Mouse (Mus musculus): ENCODE results near the gene Zfr.
"Not testable (repeated sequence)": the region's sequence is repeated elsewhere in the genome, so short reads cannot be mapped to it uniquely, and the experiment has no call there.

Gene Zfr

GRCm38 (mm10) chr15:12216119-12216518 lies 98.5 kb downstream of the Zfr start:
- DNase-seq (ENCODE audit: low spot score in 2 of 2), result no peak

- peak in 1 of 2 experiments; percentile 35 for DNase-seq (ENCODE audit: low spot score in 2 of 2)
Observed at GRCm38 (mm10) chr15:12216798-12217197, 99.2 kb downstream of the Zfr start.

- not testable (repeated sequence) for DNase-seq (ENCODE audit: low spot score in 2 of 2)
Observed at GRCm38 (mm10) chr15:12217332-12217731, 99.7 kb downstream of the Zfr start.

DNA sequence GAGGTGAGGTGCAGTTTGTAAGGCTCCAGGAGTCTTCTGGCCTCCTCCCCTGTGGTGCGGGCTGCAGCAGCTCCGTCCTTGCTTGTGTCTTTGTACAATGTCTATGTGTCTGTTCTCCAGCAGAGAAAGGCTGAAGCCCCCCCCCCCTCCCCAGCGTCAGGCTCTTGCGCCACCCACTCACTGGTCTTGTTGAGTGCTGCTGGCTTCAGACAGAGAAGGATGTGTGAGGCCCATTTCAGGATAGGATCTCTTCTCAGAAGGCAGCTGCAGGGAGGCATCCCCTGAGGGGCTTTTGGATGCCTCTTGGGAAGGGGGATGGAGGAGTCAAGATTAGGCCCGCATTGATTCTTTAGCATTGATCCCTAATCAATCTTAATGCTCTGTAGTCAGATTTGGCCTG lies 100.2 kb downstream of the Zfr start:
- no peak for DNase-seq (ENCODE audit: low spot score in 2 of 2)

DNA sequence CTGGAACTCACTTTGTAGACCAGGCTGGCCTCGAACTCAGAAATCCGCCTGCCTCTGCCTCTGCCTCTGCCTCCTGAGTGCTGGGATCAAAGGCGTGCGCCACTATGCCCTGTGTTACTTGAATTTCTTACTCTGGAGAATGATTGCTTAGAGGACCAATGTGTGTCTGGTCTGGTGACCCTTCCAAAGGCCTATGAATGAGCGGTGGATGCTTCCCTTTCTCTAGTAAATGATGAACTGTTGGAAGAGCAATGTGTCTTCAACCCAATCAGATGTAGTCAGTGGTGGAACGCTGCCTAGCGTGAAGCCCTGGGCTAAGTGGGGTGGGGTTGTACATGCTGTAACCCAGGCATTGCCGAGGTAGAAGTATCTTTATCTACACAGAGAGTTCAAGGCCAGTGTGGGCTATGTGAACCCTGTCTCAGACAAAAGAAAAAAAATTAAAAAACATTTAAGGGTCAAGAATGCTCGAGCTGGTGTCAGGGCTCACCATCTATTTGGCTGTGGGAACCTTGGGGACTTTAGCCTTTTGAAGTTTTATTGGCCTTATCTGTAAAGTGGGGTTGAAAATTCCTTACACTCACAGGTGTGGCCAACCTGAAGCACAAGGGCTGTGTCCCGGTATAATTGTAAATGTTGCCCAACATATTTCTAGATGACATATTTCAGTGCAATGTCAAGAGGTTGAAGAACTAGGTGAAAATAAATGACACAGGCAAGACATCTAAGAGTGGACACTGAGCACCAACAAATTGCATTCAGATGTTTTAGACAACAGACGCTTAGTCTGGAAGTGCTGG lies 101.2 kb downstream of the Zfr start:
- no peak for DNase-seq (ENCODE audit: low spot score in 2 of 2)

DNA sequence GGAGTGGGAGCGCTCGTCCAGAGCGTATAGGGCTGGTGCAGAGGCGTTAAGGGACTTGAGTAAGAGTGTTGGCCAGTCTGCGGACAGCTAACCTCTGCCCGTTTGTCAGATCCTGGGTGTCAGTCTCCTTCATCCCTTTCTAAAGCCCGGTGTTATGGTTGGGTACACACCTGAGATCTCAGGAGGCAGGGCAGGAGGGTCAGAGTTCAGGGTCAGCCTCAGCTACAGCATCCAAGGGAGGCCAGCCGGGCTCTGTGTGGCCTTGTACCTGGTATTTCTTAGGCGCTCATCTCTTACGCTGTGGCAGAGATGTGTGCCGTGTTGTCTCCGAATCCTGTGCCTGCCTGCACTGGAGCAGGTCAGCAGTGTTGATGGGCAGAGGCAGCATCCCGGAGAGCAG lies 103.5 kb downstream of the Zfr start:
- no peak for DNase-seq (ENCODE audit: low spot score in 2 of 2)

- no peak for DNase-seq (ENCODE audit: low spot score in 2 of 2)
Observed at GRCm38 (mm10) chr15:12222564-12223302, 105.1 kb downstream of the Zfr start.

GRCm38 (mm10) chr15:12223393-12223792 lies 105.8 kb downstream of the Zfr start:
- no peak for DNase-seq (ENCODE audit: low spot score in 2 of 2)

DNA sequence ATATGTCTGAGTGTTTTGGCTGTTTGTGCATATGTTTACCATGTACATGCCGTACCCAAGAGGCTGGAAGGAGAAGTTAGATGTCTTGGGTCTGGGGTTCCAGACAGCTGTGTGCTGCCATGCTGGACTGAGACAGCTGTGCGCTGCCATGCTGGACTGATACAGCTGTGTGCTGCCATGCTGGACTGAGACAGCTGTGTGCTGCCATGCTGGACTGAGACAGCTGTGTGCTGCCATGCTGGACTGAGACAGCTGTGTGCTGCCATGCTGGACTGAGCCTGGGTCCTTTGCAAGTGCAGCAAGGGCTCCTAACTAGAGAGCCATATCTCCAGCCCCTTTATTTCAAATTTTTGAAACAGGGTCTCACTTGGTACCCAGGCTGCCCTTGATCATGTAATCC lies 106.6 kb downstream of the Zfr start:
- no peak for DNase-seq (ENCODE audit: low spot score in 2 of 2)

- no peak for DNase-seq (ENCODE audit: low spot score in 2 of 2)
Observed at GRCm38 (mm10) chr15:12225062-12225461, 107.4 kb downstream of the Zfr start.

GRCm38 (mm10) chr15:12226908-12227307 lies 109.3 kb downstream of the Zfr start:
- DNase-seq (ENCODE audit: low spot score in 2 of 2), result no peak

DNA sequence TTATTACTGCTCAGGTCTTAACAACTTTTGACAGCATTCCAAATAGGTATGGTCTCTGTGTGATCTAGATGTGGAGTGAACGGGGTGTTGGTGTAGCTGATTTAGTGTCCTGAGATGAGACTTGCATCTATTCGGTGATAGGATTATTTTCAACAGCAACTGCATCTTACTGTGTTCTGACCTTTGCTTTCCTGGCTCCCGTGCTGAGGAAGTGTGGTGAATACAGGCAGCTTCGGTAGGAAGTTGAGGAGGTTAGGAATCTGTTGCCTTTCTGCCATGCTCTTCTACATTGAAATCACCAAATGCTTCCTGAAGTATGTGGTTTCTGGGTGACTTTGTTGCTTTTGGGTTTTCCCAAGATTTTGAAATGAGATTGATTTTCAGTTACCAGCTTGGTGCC lies 109.7 kb downstream of the Zfr start:
- no peak for DNase-seq (ENCODE audit: low spot score in 2 of 2)

DNA sequence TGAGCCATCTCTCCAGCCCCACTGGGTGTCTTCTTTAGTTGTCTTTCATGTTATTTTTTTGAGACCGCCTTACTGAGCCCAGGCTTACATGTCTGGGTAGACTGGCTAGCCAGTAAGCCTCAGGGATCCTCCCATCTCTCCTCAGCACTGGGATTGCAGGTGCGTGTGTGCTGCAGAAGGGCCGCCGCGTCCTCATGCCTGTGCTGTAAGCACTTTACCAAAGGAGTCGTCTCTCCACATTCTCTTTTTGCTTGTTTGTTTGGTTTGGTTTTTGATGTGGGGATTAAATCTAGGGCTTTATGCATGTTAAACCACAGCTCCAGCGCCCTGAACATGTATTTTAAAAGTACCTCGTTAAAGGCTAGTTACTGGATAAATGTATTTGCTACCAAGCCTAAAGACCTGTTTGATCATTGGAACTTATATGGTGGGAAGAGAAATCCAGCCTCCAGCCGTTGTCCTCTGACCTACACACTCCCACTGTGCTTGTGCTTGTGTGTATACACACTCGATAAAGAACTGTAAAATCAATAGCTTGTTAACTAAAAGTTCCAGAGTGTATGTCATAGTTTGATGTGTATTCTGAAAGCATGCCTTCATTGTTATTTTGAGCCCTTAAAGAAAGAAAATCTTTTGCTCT lies 112.1 kb downstream of the Zfr start:
- DNase-seq (ENCODE audit: low spot score in 2 of 2), result peak in 1 of 2 experiments; percentile 22

DNA sequence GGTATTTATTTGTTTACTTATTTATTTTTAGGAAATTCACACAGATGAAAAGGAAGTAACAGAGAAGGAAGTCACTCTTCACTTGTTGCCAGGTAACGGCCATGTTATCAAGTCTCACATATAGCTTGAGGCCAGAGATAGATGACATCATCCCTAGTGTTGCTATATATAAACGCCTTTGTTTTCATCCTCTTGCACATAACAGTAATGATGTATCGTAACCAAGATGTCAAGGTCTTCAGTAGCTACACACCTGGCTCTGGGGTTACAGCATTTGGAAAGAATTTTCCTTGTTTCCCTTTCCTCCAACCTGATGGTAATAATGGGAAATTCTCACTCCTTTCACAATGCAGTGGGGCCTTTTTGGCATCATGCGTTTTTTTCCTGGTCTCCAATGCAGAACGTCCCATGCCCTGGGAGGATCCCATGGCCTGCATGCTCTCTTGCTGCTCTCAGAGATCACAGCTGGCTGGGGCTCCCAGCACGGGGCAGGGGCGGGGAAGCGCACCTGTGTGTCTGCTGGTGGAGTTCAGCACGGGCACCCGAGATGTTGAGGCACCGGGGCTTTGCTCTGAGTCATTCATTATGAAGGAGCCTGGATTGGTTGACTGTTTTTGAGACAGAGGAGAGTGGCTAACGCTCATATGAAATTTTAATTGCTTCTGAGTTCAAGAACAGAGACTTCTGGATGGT lies 112.8 kb downstream of the Zfr start:
- peak in 1 of 2 experiments; percentile 57 for DNase-seq (ENCODE audit: low spot score in 2 of 2)

GRCm38 (mm10) chr15:12231462-12231861 lies 113.8 kb downstream of the Zfr start:
- DNase-seq (ENCODE audit: low spot score in 2 of 2), result no peak

DNA sequence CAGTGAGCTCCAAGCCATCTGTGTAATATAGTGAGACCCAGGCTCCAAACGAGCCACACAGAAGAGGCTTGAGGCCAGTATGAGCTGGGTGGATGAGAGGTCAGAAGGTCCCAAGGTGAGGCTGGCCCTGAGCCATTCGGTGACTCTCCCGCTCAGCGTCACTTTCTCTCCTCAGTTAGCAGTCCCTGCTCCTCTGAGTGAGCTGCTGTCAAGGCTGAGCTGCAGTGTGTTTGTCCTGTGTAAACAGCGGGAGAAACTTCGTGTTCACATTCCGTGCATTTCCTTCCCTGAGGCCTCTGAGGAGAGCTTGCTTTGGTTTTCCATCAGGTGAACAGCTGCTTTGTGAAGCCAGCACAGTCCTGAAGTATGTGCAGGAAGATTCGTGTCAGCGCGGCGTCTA lies 114.8 kb downstream of the Zfr start:
- DNase-seq (ENCODE audit: low spot score in 2 of 2), result no peak

- no peak for DNase-seq (ENCODE audit: low spot score in 2 of 2)
Observed at GRCm38 (mm10) chr15:12233021-12233420, 115.4 kb downstream of the Zfr start.

Data from natural killer cell, adult 2 months (primary cell).